Mouse (Mus musculus) thymus, adult 2 months (tissue): ENCODE results near the gene Mical1.

ENCODE experiments used
- CTCF ChIP-seq: fragments of 200-500 bp; IDR thresholded peaks from 2 replicates; pipeline ENCODE4 v1.5.1; 2012; ENCODE audit warnings: mild to moderate bottlenecking, control low read depth, low read length, moderate library complexity, borderline replicate concordance; ENCODE audit not compliant: control insufficient read depth, poor library complexity, insufficient read depth; ENCODE audit errors: extremely low read depth
- POLR2A ChIP-seq: fragments of 200-500 bp; IDR thresholded peaks from 2 replicates; pipeline ENCODE4 v1.6.1; 2012; ENCODE audit warnings: mild to moderate bottlenecking, low read length, control low read depth, moderate library complexity; ENCODE audit not compliant: control insufficient read depth, poor library complexity, insufficient read depth; ENCODE audit errors: extremely low read depth

DNA sequence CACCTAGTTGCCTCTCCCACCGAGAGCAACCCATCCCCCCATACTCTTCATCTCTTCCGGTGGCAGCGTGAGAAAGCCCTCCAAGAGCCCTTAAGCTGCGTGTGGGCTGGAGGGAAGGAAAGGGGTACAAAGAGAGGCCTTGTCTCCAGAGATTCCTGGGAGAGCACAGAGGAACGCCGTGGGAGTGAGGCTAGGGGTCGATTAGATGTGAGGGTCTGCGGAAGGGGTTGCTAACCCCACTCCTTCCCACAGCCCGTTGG, 834 bp downstream of the Mical1 start:
- TF ChIP-seq CTCF (no peak), POLR2A (no peak; the same call in 1 of the 2 replicates)
